Mouse (Mus musculus) layer of hippocampus, postnatal 25 days (tissue): ENCODE results near the gene Mettl18. TPM values are rescaled to one million over a fixed set of nuclear protein-coding genes. Genes with fewer than 3 reads are reported as not detected.
A peak's percentile ranks its signal among the peaks of the same experiment; 100 is the strongest.
"Not testable (repeated sequence)": the region's sequence is repeated elsewhere in the genome, so short reads cannot be mapped to it uniquely, and the experiment has no call there.

Experiments used
- DNase-seq, 2 experiments: peaks; one replicate each; pipeline ENCODE4 v3.0.0; 2022; ENCODE audit warnings: mixed read lengths in 2 of 2, low spot score in 1 of 2; ENCODE audit errors: extremely low spot score in 1 of 2
- total RNA-seq, 2 experiments: library from RNA; stranded (reverse); gene quantifications; 2 replicates each; pipeline ENCODE4 v1.2.3; 2021

The Mettl18 gene
- total RNA-seq = 1 to 10 TPM; 5.9 to 6.2 TPM

DNA sequence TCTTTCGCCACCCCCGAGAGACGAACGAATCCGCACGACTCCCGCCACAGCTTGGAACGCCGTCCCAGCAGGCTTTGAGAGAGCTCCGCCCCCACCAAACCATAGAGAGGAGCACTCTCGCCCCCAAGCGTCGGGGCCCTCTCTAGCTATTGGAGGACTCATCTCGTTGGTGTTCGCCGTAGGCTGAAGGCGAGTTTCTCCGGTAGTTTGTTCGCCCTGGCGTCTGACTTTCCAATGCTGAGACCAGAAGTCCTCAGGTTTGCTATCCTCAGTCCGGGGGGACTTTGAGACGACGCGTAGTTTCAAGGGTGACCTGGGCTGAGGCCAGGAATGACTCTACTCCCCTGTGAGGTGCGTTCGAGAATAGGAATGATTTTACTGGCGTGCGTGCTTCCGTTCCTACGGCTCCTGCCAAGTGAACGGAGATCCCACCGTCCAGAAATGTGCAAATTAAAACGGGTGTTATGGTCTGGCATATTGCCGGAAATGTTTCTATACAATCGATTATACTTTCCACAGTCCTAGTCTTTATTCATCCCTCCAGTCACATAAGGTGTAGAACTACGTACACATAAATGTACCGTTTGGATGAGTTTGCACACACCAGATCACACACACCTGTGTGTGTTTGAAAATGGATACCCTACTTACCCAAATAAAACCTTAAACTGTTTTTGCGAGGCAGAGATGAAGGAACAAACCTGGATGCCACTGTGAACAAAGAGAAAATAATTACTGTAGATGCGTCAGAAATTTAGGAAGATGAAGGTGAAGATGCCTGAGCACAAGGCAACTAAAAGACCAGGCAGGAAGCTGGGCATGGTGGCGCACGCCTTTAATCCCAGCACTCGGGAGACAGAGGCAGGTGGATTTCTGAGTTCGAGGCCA lies at the start of gene Mettl18, which contains the start of gene BC055324:
TSS of gene Mettl18 (plus strand) at position 169 of the 888 bp plus-strand sequence.
TSS of gene BC055324 (minus strand) at position 76 of the 888 bp plus-strand sequence.
- DNase-seq = peak; percentile 80 to 82

DNA sequence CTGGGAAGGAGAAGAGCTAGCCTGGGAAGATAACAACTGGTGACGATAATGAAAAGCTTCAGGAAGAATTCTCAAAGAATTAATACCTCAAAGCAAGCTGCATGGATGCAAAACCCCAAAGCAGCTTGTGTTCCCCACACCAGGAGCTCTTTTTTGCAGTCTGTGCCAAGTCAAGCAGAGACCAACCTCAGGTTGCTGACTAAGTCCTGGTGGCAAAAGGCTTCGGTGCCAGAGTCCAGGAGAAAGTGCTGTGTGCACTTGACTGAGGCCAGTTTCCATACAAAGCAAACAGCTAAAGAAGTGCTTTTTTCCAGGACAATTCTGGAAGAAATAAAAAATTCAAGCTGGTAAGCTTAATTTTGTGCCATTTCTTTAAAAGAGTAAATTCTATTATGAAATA lies 41.3 kb upstream of the Mettl18 start:
- DNase-seq = no peak

DNA sequence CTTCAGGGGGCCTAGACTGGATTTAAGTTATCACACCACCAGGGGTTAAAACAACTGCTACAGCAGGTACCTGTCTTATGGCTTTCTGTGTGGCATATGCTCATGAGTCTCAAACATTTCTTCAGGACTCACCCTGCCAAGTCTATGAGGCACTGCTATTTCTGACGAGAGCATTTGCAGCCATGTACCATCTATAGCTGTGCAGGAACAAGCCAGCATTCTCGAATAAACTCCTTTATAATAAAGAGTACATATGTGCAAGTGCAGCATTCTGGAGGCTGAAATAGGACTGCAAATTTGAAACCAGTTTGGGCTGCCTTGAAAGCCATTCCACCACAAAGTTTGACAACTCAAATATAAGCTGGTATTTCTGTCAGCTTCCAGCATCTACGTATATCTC lies 36.7 kb upstream of the Mettl18 start:
- DNase-seq = no peak

DNA sequence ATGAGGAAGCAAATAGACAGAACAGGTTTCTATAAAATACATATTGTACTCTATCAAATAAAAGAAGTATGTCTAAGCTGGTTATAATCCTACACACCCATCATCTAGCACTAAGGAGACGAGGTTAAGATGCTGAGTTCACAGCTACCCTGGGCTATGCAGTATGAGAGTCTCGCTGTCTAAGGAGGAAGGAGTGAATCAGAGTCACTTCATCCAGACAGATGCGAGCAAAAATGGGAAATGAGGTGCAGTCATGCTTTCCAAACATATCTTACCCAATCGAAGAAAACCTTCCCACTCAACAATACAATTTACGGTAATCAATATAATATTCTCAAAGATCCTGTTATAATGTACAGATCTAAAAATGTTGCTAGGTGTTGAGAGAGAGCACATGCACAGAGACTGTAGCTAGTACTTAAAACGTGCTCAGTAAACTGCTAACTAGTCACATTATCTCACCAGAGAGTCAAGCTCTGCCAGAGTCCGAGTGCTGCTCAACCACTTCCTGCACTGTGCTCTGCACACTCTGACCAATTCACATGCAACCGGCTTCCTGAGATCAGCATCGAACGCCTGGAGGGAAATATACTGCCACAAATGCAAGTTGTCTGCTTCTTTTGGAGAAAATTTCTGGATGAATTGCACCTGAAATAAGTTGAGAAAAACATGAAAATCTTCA lies 30.5 kb upstream of the Mettl18 start:
- DNase-seq = no peak

DNA sequence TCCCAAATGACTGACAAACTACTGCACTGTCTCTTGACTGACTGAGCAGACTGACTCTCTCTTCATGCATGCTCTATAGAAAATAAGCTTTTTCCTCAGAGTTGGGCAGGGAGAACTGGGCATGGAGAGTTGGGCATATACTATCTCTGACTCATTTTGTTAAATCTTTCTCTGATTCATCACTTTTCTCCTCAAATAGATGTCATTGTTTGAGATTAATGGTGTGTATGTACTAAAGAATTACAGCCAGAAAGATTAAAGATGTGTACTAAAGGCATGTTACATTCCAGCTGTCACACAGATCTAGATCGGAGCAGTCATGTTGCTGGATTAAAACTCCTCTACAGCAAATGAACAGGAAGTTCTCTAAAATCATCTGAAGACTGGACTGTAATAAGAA lies 20.2 kb upstream of the Mettl18 start:
- DNase-seq = no peak

DNA sequence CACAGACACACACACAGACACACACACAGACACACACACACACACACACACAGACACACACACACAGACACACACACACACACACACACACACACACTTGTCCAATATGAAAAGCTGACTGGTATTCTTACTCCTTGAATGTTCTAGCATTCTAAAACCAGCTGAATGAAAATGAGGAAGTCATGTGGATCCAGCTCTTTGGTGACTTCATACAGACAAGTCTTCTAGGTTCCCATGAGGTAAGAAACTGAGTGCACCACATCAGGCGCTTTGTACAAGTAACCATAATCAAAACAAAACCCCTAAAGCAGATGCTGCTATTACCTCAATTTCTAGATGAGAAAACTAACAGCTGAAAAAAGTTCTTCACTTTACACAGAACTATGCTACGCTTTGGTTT lies 19.6 kb upstream of the Mettl18 start:
- DNase-seq = no peak

DNA sequence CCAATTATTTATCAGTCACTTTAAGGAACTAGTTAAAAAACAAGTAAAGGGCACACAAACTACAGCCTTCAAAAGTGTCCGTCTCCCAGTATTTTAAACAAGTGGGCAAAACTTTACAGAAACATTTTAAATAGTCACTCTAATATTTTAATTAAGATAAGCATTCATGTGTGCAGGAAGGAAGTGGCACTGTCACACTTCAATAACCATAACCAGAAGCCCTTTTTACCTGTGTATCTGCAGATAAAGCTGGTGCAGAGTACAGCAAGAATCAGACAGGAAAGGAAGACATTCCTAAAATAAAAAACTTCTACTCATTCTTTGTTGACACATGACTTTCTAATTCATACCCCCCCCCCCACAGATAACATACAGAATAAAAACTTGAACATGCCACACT lies 18.2 kb upstream of the Mettl18 start:
- DNase-seq = no peak

DNA sequence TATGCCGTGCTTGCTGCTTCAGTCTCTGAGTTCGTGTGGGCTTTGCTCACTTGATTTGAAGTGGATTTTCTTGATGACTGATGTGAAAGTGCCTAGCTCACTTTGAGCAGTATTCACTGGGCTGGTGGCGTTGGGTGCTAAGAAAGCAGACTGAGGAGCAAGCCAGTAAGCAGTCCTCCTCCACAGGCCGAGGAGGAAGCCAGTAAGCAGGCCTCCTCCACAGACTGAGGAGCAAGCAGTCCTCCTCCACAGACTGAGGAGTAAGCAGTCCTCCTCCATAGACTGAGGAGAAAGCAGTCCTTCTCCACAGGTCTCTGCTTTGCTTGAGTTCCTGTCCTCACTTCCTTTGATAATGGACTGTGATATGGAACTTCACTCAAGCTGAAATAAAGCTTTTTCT lies 2.3 kb upstream of the Mettl18 start:
- no peak for DNase-seq

DNA sequence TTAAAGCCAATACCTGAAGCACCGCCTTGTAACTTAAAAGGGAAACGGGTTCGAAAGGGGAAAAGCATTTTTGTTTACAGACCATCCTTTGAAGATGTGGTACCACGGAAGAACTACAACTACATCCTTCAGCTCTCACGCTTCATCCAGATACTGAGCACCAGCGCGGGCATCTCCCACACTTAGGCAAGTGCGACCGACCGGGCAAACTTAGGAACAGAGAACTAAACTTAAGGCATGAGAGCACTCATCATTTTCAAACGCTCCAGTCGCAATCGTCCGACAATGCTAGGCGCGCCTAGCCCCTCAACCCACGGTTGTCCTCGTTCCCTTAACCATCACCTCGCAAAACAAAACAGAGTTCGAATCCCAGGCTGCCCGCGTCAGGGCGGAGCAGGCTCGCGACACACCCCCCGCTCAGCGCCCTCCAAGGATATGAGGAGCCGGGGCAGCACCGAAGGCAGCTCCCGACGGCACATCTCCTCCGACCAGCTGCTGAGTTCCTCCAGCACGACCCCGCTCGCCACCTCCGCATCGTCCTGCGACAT lies 442 bp upstream of the Mettl18 start:
- no peak for DNase-seq

DNA sequence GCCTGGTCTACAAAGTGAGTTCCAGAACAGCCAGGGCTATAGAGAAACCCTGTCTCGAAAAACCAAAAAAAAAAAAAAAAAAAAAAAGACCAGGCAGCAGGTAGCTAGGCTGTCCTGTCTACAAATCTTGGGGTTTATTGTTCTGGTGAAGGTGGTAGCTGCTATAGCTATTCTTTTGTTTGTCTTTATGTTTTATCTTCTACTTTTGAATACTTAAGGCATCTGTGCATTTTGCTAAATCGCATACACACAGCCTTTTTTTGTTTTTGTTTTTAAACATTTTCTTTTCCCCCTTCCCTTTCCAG lies 872 bp downstream of the Mettl18 start:
- DNase-seq = no peak

DNA sequence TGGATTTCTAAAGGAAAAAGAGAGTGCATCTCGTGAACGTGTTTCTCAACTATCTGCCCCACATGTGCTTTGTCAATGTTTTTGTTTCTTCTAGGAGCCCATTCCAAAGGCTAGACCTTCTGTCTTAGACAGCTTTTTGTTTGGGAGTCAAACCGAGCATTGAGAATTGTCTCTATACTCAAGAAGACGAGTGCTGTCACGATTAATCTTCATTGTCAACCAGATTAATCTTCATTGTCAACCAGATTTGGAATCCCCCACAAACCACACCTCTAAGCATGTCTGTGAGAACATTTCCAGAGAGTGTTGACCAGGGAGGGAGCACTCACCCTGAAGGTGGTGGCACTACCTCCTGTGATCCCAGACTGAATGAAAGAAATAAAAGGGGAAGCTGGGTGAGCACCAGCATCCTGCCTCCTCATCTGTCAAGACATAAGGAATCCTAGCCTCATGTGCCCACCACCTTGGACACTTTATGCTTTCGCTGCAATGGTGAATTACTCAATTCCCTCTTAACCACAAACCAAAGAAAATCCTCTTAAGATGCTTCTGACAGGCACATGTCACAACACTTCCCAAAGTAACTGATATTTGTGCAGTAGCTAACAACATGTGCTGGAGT lies 7.3 kb downstream of the Mettl18 start:
- no peak for DNase-seq

DNA sequence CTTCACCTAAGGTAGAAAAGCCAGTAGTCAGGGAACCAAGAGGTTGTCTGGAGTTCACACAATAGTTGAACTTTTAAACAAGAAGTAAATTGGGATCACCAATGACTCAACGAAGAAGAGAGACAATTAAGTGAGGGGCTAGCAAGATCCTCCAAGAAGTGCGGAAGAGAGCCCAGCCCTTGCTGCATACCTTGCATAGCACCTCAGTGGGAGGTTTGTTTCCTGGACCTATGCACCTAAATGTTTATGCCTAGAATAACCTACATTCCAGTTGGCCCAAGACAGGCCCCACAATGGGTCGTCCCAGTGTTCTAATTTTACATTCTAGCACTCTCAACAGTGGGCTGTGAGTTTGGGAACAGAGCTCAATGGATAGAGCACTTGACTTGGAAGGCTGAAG lies 9.6 kb downstream of the Mettl18 start:
- DNase-seq = no peak

DNA sequence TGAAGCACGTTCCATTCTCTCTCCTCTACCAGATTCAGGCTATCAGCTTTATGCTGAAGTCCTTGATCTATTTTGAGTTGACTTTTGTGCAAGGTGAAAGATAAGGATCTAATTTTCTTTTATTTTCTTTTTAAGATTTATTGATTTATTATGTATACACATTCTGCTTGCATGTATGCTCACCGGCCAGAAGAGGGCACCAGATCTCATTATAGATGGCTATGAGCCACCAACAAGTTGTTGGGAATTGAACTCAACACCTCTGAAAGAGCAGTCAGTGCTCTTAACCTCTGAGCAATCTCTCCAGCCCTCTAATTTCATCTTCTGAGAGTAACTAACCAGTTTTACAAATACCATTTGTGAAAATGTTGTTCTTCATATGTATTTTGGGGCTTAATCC lies 14.5 kb downstream of the Mettl18 start:
- peak in 1 of 2 experiments; percentile 38 for DNase-seq

DNA sequence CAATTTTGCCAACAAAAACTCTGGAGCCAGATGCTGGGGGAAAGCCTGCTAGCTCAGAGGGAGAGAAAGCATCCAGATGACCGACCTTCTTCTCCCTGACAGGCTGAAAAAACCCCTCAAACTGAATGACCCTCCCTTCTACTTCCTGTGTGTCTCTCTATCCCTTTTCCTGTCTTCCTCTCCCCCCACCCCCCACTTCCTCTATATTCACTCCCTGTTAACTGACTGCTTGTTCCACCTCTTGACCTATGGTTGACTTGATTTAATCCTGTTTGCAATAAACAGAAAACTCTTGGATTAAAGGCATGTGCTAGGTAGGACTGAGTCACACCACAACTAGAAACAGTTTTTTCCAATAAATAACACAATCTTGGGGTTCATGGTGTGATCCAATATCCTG lies 19.9 kb downstream of the Mettl18 start:
- DNase-seq = no peak

DNA sequence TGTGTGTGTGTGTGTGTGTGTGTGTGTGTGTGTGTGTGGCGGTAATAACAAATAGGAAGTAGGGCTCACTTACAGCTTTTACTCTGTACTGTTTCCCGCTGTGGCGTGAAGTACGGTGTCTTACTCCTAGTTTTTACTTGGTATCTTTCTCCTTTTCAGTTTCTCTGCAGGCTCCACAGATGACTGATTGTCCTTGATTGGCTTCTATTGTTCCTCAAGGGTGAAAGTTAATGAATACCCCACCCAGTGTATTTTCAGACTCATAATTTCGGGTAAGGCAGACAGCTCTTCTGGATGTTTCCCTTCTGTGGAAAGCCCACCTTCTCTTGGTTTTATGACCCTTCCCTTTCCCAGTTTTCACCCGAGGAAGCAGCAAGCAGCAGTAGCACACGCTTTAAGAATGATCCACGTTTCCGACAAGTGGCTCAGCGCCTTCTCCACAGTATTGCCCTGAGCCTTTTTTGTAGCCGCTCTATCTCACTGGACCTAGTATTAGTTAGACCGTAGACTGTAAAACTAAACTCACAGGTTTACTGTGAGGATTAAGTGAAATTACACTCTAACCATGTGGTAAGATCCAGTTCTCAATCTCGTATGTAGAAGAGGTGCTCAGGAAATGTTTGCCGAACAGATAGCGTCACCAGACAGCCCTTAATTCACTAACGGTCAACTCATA lies 23.7 kb downstream of the Mettl18 start:
- no peak for DNase-seq

DNA sequence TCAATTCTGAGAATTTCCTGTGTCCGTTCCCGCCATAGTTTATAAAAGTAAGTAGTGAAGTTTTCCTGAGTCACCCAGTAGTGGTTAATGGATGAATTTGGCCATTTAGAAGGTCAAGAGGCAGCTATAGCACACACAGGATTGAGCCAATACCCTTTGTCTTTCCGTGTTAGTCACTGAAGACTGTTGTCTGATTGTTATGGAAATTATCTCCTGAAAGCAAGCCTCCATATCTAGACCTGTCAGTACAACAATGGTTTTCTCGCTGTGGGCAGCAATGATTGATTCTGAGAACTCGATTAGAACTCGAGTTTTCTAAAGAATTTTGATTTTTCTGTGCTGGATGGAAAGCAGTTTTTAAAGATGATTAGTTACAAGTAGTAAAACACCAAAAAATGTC lies 25.1 kb downstream of the Mettl18 start:
- DNase-seq = no peak

DNA sequence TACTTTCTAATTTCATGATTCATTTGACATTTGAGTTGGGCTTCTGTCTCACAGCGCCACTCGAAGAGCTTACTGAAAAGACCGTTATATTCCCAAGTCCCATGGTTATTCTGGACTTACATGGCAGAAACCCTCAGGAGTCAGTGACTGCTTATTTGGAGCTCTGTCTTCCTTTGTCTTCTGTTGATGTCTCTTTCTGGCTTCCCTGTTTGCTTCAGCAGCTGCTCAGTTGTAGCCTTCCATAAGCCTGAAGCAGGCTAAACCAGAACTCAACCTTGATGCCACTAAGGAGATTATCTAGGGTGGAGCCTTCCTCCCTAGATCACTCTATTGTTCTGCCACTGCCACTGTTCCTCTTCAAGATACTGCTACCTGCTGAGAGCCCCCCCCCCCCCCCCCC lies 26.1 kb downstream of the Mettl18 start:
- not testable (repeated sequence) for DNase-seq

DNA sequence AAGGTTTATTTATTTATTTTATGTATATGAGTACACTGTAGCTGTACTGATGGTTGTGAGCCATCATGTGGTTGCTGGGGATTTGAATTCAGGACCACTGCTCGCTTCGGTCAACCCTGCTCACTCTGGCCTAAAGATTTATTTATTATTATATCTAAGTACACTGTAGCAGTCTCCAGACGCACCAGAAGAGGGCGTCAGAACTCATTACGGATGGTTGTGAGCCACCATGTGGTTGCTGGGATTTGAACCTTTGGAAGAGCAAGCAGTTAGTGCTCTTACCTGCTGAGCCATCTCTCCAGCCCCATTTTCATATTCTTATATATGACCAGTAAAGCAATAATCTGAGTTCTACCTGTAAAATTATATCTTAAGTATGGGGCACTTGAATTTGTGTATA lies 27.4 kb downstream of the Mettl18 start:
- not testable (repeated sequence) for DNase-seq

DNA sequence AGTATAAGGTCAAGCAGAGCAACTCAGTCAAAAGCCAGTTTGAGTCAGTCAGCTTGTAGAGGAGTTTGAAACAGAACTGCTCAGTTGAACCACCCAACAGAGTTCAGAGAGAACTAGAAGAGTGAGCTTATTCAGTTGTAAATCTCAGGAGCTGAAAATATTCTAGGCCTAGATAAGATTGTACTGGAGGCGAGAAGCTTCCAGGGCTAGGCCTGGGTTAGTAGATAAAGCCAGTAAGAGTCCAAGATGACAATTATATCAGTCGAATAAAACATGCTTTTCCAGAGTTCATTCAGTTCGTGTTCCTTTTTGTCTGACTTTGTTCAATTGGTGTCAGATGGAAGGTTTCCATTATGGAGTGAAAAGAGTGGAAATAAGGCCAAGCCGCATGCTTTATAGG lies 31.0 kb downstream of the Mettl18 start:
- no peak for DNase-seq

DNA sequence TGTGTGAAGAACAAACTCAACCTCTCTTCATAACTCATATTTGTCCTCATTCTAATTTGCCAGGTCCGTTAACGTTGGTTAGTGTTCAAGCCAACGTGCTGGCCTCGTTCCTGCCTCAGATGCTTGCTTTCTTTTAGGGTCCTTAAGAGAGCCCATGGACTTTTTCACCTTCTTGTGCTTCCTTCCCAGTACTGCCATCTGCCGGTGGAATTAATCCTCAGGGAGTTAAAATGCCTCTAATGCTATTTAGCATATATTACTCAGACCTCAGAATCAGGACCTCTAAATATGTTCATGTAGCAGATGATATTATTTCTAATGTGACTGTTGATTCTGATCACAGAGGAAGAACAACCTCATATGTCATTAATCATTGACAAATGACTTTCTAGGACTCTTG lies 32.7 kb downstream of the Mettl18 start:
- peak in 1 of 2 experiments; percentile 8 for DNase-seq
